Mouse (Mus musculus) Patski (cell line): ENCODE measurements at regions not wholly inside any gene's neighbourhood (a gene's known extent, or its start where the extent isn't known, plus 50 kb on each side); places are given as distances from the start of the nearest gene placed in this dataset.

Source experiments
- ATAC-seq: fragments of 100-300 bp; one replicate; pipeline ENCODE4 v1.8.0; 2021
- CTCF ChIA-PET: fragments of 350-600 bp; sonication (Branson Sonifier 250); formaldehyde crosslinking; loops from one replicate; lab custom pipeline; 2022; ENCODE audit warnings: inconsistent platforms; lab: Charles Lee
- POLR2A ChIA-PET: fragments of 350-600 bp; sonication (Branson Sonifier 250); formaldehyde crosslinking; loops from one replicate; lab custom pipeline; 2022; ENCODE audit warnings: antibody characterized with exemption, inconsistent platforms; lab: Charles Lee
- DNase-seq: peaks from one replicate; pipeline ENCODE4 v3.0.0-alpha.2; 2011; ENCODE audit warnings: low read depth, low spot score
- H3K27me3 ChIP-seq: fragments of 371-371 bp; one replicate; pipeline ENCODE4 v1.5.1; 2021
- CTCF ChIP-seq: fragments of 100-300 bp; IDR thresholded peaks from one replicate; pipeline ENCODE4 v1.5.1; 2021
- in situ Hi-C: fragments of 300-500 bp; cut with MboI; formaldehyde crosslinking; loops from 3 replicates; pipeline ENCODE4 v1.11.1; 2018; ENCODE audit warnings: low pct_unique_long_range_greater_than_20kb, mixed read lengths

- no peak for TF ChIP-seq CTCF
- H3K27me3 ChIP-seq: no peaks in the 10 kb centered on the region
- ChIA-PET POLR2A (no interaction called here), CTCF (interaction anchor here (0.6 kb wide), 1 partner anchor 40 kb away, joined by 3 read pairs; no protein-coding TSS in a partner anchor)
- ATAC-seq (no peak), DNase-seq (no peak)
- in situ Hi-C loops: loop anchor here (25.0 kb wide), 1 partner anchor 618 kb away; no protein-coding TSS in a partner anchor
Observed at GRCm38 (mm10) chr14:18394071-18394745, 62.5 kb upstream of the Ube2e1 start.

GRCm38 (mm10) chr14:18391824-18392486, 60.3 kb upstream of the Ube2e1 start:
- ATAC-seq: no peak
- DNase-seq: no peak
- ChIA-PET CTCF (no interaction called here), POLR2A (no interaction called here)
- no peaks in the 10 kb centered on the region for H3K27me3 ChIP-seq
- TF ChIP-seq CTCF: no peak
- in situ Hi-C loops: loop anchor here (25.0 kb wide), 1 partner anchor 620 kb away; no protein-coding TSS in a partner anchor

- no peaks in the 10 kb centered on the region for H3K27me3 ChIP-seq
- ATAC-seq (no peak), DNase-seq (no peak)
- CTCF ChIA-PET: no interaction called here
- no peak for TF ChIP-seq CTCF
- in situ Hi-C loops: loop anchor here (25.0 kb wide), 1 partner anchor 623 kb away; no protein-coding TSS in a partner anchor
- POLR2A ChIA-PET: no interaction called here
Observed at GRCm38 (mm10) chr14:18389390-18389789, 57.7 kb upstream of the Ube2e1 start.

- DNase-seq: no peak
- no peak for TF ChIP-seq CTCF
- CTCF ChIA-PET: interaction anchor here (1.2 to 1.5 kb wide), 2 partner anchors 9 to 31 kb away, joined by 3 to 4 read pairs; no protein-coding TSS in a partner anchor
- in situ Hi-C loops: loop anchor here (25.0 kb wide), 1 partner anchor 626 kb away; no protein-coding TSS in a partner anchor
- POLR2A ChIA-PET: no interaction called here
- ATAC-seq: no peak
- no peaks in the 10 kb centered on the region for H3K27me3 ChIP-seq
Observed at GRCm38 (mm10) chr14:18385953-18386668, 54.5 kb upstream of the Ube2e1 start.
